Mouse (Mus musculus): ENCODE measurements around the gene Ap1ar. TPM values are rescaled to one million over a fixed set of nuclear protein-coding genes. Genes with fewer than 3 reads are reported as not detected.
A peak's percentile ranks its signal among the peaks of the same experiment; 100 is the strongest.

Gene Ap1ar
- polyA plus RNA-seq, 1 experiment from 2014 or later: 32.0 TPM

- no peak overlapping the region for H3K4me3 ChIP-seq (ENCODE audit: low read depth, low read length)
- H3K4me2 ChIP-seq: no peak overlapping the region
- peaks cover 8% of the 10 kb centered on the region; the same call in 1 of the 2 replicates for H3K4me1 ChIP-seq (ENCODE audit: control insufficient read depth, insufficient read depth, low read length)
- H3K36me3 ChIP-seq (ENCODE audit: control insufficient read depth, insufficient read depth, low read length): no peaks in the 10 kb centered on the region
- ATAC-seq (replicated peaks; ENCODE audit: insufficient number of reproducible peaks, low FRiP score, low TSS enrichment): no peak
- H3K9me3 ChIP-seq (replicated peaks; ENCODE audit: control insufficient read depth, low read length): no peaks in the 10 kb centered on the region
- no peak overlapping the region for H3K9ac ChIP-seq (ENCODE audit: low read depth, low read length)
- no peaks in the 10 kb centered on the region for H3K27me3 ChIP-seq (ENCODE audit: control insufficient read depth, insufficient read depth, low read length)
- 87% methylated on average over 9 of the region's 9 CpGs for WGBS (ENCODE audit: insufficient replicate concordance)
- no peak overlapping the region for H3K27ac ChIP-seq (ENCODE audit: low read depth, low read length)
Measured at GRCm38 (mm10) chr3:127868046-127868758, 30.9 kb upstream of the Ap1ar start.

- Histone ChIP-seq H3K36me3 (ENCODE audit: control insufficient read depth, insufficient read depth, low read length) (no peaks in the 10 kb centered on the region), H3K4me2 (no peak overlapping the region), H3K9me3 (replicated peaks; ENCODE audit: control insufficient read depth, low read length) (no peaks in the 10 kb centered on the region), H3K27me3 (ENCODE audit: control insufficient read depth, insufficient read depth, low read length) (no peaks in the 10 kb centered on the region), H3K4me1 (ENCODE audit: control insufficient read depth, insufficient read depth, low read length) (peaks cover 8% of the 10 kb centered on the region; the same call in 1 of the 2 replicates), H3K27ac (ENCODE audit: low read depth, low read length) (no peak overlapping the region), H3K4me3 (ENCODE audit: low read depth, low read length) (no peak overlapping the region), H3K9ac (ENCODE audit: low read depth, low read length) (no peak overlapping the region)
- WGBS (ENCODE audit: insufficient replicate concordance): 21% methylated on average over 2 of the region's 2 CpGs
- ATAC-seq (replicated peaks; ENCODE audit: insufficient number of reproducible peaks, low FRiP score, low TSS enrichment): no peak
Measured at GRCm38 (mm10) chr3:127864242-127864641, 26.9 kb upstream of the Ap1ar start.

GRCm38 (mm10) chr3:127863571-127863970 lies 26.2 kb upstream of the Ap1ar start:
- Histone ChIP-seq H3K4me1 (ENCODE audit: control insufficient read depth, insufficient read depth, low read length) (peaks cover 8% of the 10 kb centered on the region; the same call in 1 of the 2 replicates), H3K9ac (ENCODE audit: low read depth, low read length) (no peak overlapping the region), H3K27ac (ENCODE audit: low read depth, low read length) (no peak overlapping the region), H3K4me3 (ENCODE audit: low read depth, low read length) (no peak overlapping the region), H3K9me3 (replicated peaks; ENCODE audit: control insufficient read depth, low read length) (no peaks in the 10 kb centered on the region), H3K36me3 (ENCODE audit: control insufficient read depth, insufficient read depth, low read length) (no peaks in the 10 kb centered on the region), H3K4me2 (no peak overlapping the region), H3K27me3 (ENCODE audit: control insufficient read depth, insufficient read depth, low read length) (no peaks in the 10 kb centered on the region)
- WGBS (ENCODE audit: insufficient replicate concordance): 67% methylated on average over 3 of the region's 3 CpGs
- ATAC-seq (replicated peaks; ENCODE audit: insufficient number of reproducible peaks, low FRiP score, low TSS enrichment): no peak

- Histone ChIP-seq H3K27me3 (ENCODE audit: control insufficient read depth, insufficient read depth, low read length) (no peaks in the 10 kb centered on the region), H3K27ac (ENCODE audit: low read depth, low read length) (no peak overlapping the region), H3K4me3 (ENCODE audit: low read depth, low read length) (no peak overlapping the region), H3K4me2 (no peak overlapping the region), H3K9ac (ENCODE audit: low read depth, low read length) (no peak overlapping the region), H3K4me1 (ENCODE audit: control insufficient read depth, insufficient read depth, low read length) (peaks cover 8% of the 10 kb centered on the region; the same call in 1 of the 2 replicates), H3K36me3 (ENCODE audit: control insufficient read depth, insufficient read depth, low read length) (no peaks in the 10 kb centered on the region), H3K9me3 (replicated peaks; ENCODE audit: control insufficient read depth, low read length) (no peaks in the 10 kb centered on the region)
- no peak for ATAC-seq (replicated peaks; ENCODE audit: insufficient number of reproducible peaks, low FRiP score, low TSS enrichment)
- WGBS (ENCODE audit: insufficient replicate concordance): 81% methylated on average over 4 of the region's 4 CpGs
Measured at GRCm38 (mm10) chr3:127862479-127862878, 25.2 kb upstream of the Ap1ar start.

GRCm38 (mm10) chr3:127861340-127861739 lies 24.0 kb upstream of the Ap1ar start:
- Histone ChIP-seq H3K27me3 (ENCODE audit: control insufficient read depth, insufficient read depth, low read length) (no peaks in the 10 kb centered on the region), H3K4me1 (ENCODE audit: control insufficient read depth, insufficient read depth, low read length) (peaks cover 8% of the 10 kb centered on the region; the same call in 1 of the 2 replicates), H3K9me3 (replicated peaks; ENCODE audit: control insufficient read depth, low read length) (no peaks in the 10 kb centered on the region), H3K4me3 (ENCODE audit: low read depth, low read length) (no peak overlapping the region), H3K27ac (ENCODE audit: low read depth, low read length) (no peak overlapping the region), H3K4me2 (no peak overlapping the region), H3K36me3 (ENCODE audit: control insufficient read depth, insufficient read depth, low read length) (no peaks in the 10 kb centered on the region), H3K9ac (ENCODE audit: low read depth, low read length) (no peak overlapping the region)
- ATAC-seq (replicated peaks; ENCODE audit: insufficient number of reproducible peaks, low FRiP score, low TSS enrichment): no peak
- 90% methylated on average over 11 of the region's 11 CpGs for WGBS (ENCODE audit: insufficient replicate concordance)

GRCm38 (mm10) chr3:127853431-127854206 lies 16.3 kb upstream of the Ap1ar start:
- Histone ChIP-seq H3K4me3 (ENCODE audit: low read depth, low read length) (no peak overlapping the region), H3K27ac (ENCODE audit: low read depth, low read length) (no peak overlapping the region), H3K36me3 (ENCODE audit: control insufficient read depth, insufficient read depth, low read length) (no peaks in the 10 kb centered on the region), H3K9ac (ENCODE audit: low read depth, low read length) (no peak overlapping the region), H3K4me1 (ENCODE audit: control insufficient read depth, insufficient read depth, low read length) (no peaks in the 10 kb centered on the region; the same call in 1 of the 2 replicates), H3K27me3 (ENCODE audit: control insufficient read depth, insufficient read depth, low read length) (peaks cover 12% of the 10 kb centered on the region), H3K9me3 (replicated peaks; ENCODE audit: control insufficient read depth, low read length) (no peaks in the 10 kb centered on the region), H3K4me2 (peak overlapping the region; percentile 17; the same call in 1 of the 2 replicates)
- no peak for ATAC-seq (replicated peaks; ENCODE audit: insufficient number of reproducible peaks, low FRiP score, low TSS enrichment)
- 23% methylated on average over 15 of the region's 15 CpGs for WGBS (ENCODE audit: insufficient replicate concordance)

- no peaks in the 10 kb centered on the region for H3K36me3 ChIP-seq (ENCODE audit: control insufficient read depth, insufficient read depth, low read length)
- no peak overlapping the region for H3K27ac ChIP-seq (ENCODE audit: low read depth, low read length)
- H3K9ac ChIP-seq (ENCODE audit: low read depth, low read length): no peak overlapping the region
- no peak overlapping the region for H3K4me2 ChIP-seq
- no peak overlapping the region for H3K4me3 ChIP-seq (ENCODE audit: low read depth, low read length)
- H3K4me1 ChIP-seq (ENCODE audit: control insufficient read depth, insufficient read depth, low read length): no peaks in the 10 kb centered on the region; the same call in 1 of the 2 replicates
- no peak for ATAC-seq (replicated peaks; ENCODE audit: insufficient number of reproducible peaks, low FRiP score, low TSS enrichment)
- 76% methylated on average over 9 of the region's 9 CpGs for WGBS (ENCODE audit: insufficient replicate concordance)
- no peaks in the 10 kb centered on the region for H3K9me3 ChIP-seq (replicated peaks; ENCODE audit: control insufficient read depth, low read length)
- peaks cover 12% of the 10 kb centered on the region for H3K27me3 ChIP-seq (ENCODE audit: control insufficient read depth, insufficient read depth, low read length)
Measured at GRCm38 (mm10) chr3:127852722-127853121, 15.4 kb upstream of the Ap1ar start.

GRCm38 (mm10) chr3:127850776-127851646 lies 13.7 kb upstream of the Ap1ar start:
- Histone ChIP-seq H3K4me1 (ENCODE audit: control insufficient read depth, insufficient read depth, low read length) (no peaks in the 10 kb centered on the region; the same call in 1 of the 2 replicates), H3K27ac (ENCODE audit: low read depth, low read length) (no peak overlapping the region), H3K9ac (ENCODE audit: low read depth, low read length) (no peak overlapping the region), H3K4me2 (no peak overlapping the region), H3K9me3 (replicated peaks; ENCODE audit: control insufficient read depth, low read length) (no peaks in the 10 kb centered on the region; the same call in 1 of the 2 replicates), H3K4me3 (ENCODE audit: low read depth, low read length) (no peak overlapping the region), H3K36me3 (ENCODE audit: control insufficient read depth, insufficient read depth, low read length) (no peaks in the 10 kb centered on the region), H3K27me3 (ENCODE audit: control insufficient read depth, insufficient read depth, low read length) (peaks cover 12% of the 10 kb centered on the region)
- 57% methylated on average over 9 of the region's 9 CpGs for WGBS (ENCODE audit: insufficient replicate concordance)
- no peak for ATAC-seq (replicated peaks; ENCODE audit: insufficient number of reproducible peaks, low FRiP score, low TSS enrichment)
